Comparison of ENCODE assay signal across 11 mouse cellular contexts in genomic region chr17:70832544-70832943, GRCm38 (mm10). TPM values are rescaled to one million over a fixed set of nuclear protein-coding genes. Genes with fewer than 3 reads are reported as not detected.
A peak's percentile ranks its signal among the peaks of the same experiment; 100 is the strongest.
DNase-seq lines count a peak whose midpoint lies in the region; ATAC-seq and TF ChIP-seq lines count a peak whose summit lies in the region.
"Had no signal": no experiment of that assay in that cellular context is flagged by ENCODE, and none has a peak within 500 bp of the region (broad histone marks: within the 10 kb centered on the region; RNA-seq: fewer than 3 reads in every experiment).

No protein-coding gene starts in this region.

- no peaks in the 10 kb centered on the region for H3K79me2 ChIP-seq in heart, adult 2 months (replicated peaks; ENCODE audit: control insufficient read depth, insufficient read depth, low read length)

- no peak overlapping the region for H3K4me2 ChIP-seq in heart, embryonic 11.5 days
- H3K4me2 ChIP-seq: limb, embryonic 12.5 days; neural tube, embryonic 12.5 days had no signal

- DNase-seq in heart, adult 2 months, result peak; percentile 49 to 78
- DNase-seq in 416B (ENCODE audit: low read depth) (peak; percentile 63), R1 (ENCODE audit: low read depth, low spot score) (peak; percentile 12)
- peak; percentile 68 to 70 for DNase-seq in lung, adult 18-20 months
- no peak for DNase-seq in embryo, embryonic 10.5 days (ENCODE audit: low spot score)
- DNase-seq in testis, postnatal 10 days (ENCODE audit: low spot score), result no peak
- no peak for DNase-seq in thymus, postnatal 25 days

- no peak overlapping the region for H3K9ac ChIP-seq in heart, adult 2 months (ENCODE audit: low read depth, low read length)
- H3K9ac ChIP-seq in heart, embryonic 11.5 days (ENCODE audit: low read depth, low read length), result no peak overlapping the region
- H3K9ac ChIP-seq: limb, embryonic 12.5 days; neural tube, embryonic 12.5 days had no signal

- ATAC-seq in heart, embryonic 11.5 days (replicated peaks; ENCODE audit: insufficient number of reproducible peaks, low FRiP score, low TSS enrichment), result no peak

- H3K4me1 ChIP-seq in heart, adult 2 months (ENCODE audit: control insufficient read depth, insufficient read depth, low read length), result no peaks in the 10 kb centered on the region
- H3K4me1 ChIP-seq in heart, embryonic 11.5 days (ENCODE audit: control insufficient read depth, insufficient read depth, low read length), result no peaks in the 10 kb centered on the region
- H3K4me1 ChIP-seq: neural tube, embryonic 12.5 days had no signal

- H3K9me3 ChIP-seq in heart, embryonic 11.5 days (replicated peaks; ENCODE audit: control insufficient read depth, low read length), result no peaks in the 10 kb centered on the region
- H3K9me3 ChIP-seq: hindbrain, embryonic 10.5 days; limb, embryonic 12.5 days; neural tube, embryonic 12.5 days had no signal

- H3K27me3 ChIP-seq in heart, adult 2 months (ENCODE audit: control insufficient read depth, insufficient read depth, low read length), result no peaks in the 10 kb centered on the region
- no peaks in the 10 kb centered on the region for H3K27me3 ChIP-seq in heart, embryonic 11.5 days (ENCODE audit: control insufficient read depth, insufficient read depth, low read length)
- H3K27me3 ChIP-seq: neural tube, embryonic 12.5 days had no signal

- intact Hi-C loops in heart, adult 2 months (cut with DNase I), result no loop called here

- peak; percentile 46; the same call in 1 of the 2 replicates for TF ChIP-seq POLR2A in heart, adult 2 months (IDR thresholded peaks at IDR 0.05; ENCODE audit: insufficient read depth, low read depth, low read length)

- no peak overlapping the region for H3K4me3 ChIP-seq in heart, adult 2 months
- H3K4me3 ChIP-seq in heart, embryonic 11.5 days (ENCODE audit: low read depth, low read length), result no peak overlapping the region
- H3K4me3 ChIP-seq: hindbrain, embryonic 10.5 days; limb, embryonic 12.5 days; neural tube, embryonic 12.5 days had no signal

- no peak for TF ChIP-seq EP300 in heart, adult 2 months (IDR thresholded peaks at IDR 0.05; ENCODE audit: insufficient read depth, low read depth, low read length)

- no peak for TF ChIP-seq CTCF in heart, adult 2 months (IDR thresholded peaks at IDR 0.05)

- 71% methylated on average over 9 of the region's 9 CpGs for WGBS in heart, adult 2 months
- 71% methylated on average over 9 of the region's 9 CpGs for WGBS in heart, embryonic 11.5 days (ENCODE audit: insufficient replicate concordance)

- no peak overlapping the region for H3K27ac ChIP-seq in heart, adult 2 months
- no peak overlapping the region for H3K27ac ChIP-seq in heart, embryonic 11.5 days (ENCODE audit: low read depth, low read length)
- H3K27ac ChIP-seq: hindbrain, embryonic 10.5 days; limb, embryonic 12.5 days; neural tube, embryonic 12.5 days had no signal

- H3K36me3 ChIP-seq in heart, adult 2 months (ENCODE audit: control insufficient read depth, insufficient read depth, low read length), result no peaks in the 10 kb centered on the region; the same call in 1 of the 2 replicates
- no peaks in the 10 kb centered on the region for H3K36me3 ChIP-seq in heart, embryonic 11.5 days (ENCODE audit: control insufficient read depth, insufficient read depth, low read length)
- H3K36me3 ChIP-seq: hindbrain, embryonic 10.5 days; neural tube, embryonic 12.5 days had no signal

RNA-seq across cellular contexts. Expression of gene Tgif1, which starts 20.8 kb away (rescaled TPM):
- 1 to 10 TPM; 3.0 to 4.0 TPM for total RNA-seq in heart, adult 2 months (2021)
- polyA plus RNA-seq in heart, adult 2 months (2012; rRNA removed), result 8.6 and 14.0 TPM in 2 replicates
- 27.1 and 31.5 TPM in 2 replicates for polyA plus RNA-seq in heart, embryonic 11.5 days (2014; fragmentation: Nextera tagmentation; extraction: Ambion mirVana)

Comparison
In these comparisons a context has a peak if more than half of its experiments do, and no peak if none do; other contexts are left out.
1. DNase-seq: peak in heart, adult 2 months (2 of 2), 416B (single experiment), R1 (single experiment) and lung, adult 18-20 months (2 of 2); none in embryo, embryonic 10.5 days (single experiment), testis, postnatal 10 days (single experiment) and thymus, postnatal 25 days (single experiment).